Mouse (Mus musculus): ENCODE data around the gene Ly6g5c. TPM values are rescaled to one million over a fixed set of nuclear protein-coding genes. Genes with fewer than 3 reads are reported as not detected.
A peak's percentile ranks its signal among the peaks of the same experiment; 100 is the strongest.

Ly6g5c gene
- polyA plus RNA-seq, 1 experiment from 2014 or later, result not detected

- H3K27ac ChIP-seq (ENCODE audit: low read length), result no peak within 1 kb of the TSS
- WGBS (ENCODE audit: insufficient replicate concordance), result 2% methylated on average over 48 of the region's 48 CpGs
- peaks cover 26% of the 10 kb centered on the region for H3K4me1 ChIP-seq (ENCODE audit: control insufficient read depth, low read depth, low read length)
- peak; percentile 38; the same call in 1 of the 2 replicates for ATAC-seq (ENCODE audit: low read depth)
- peak within 1 kb of the TSS; percentile 64 for H3K4me2 ChIP-seq (ENCODE audit: low read depth, low read length)
- no peaks in the 10 kb centered on the region for H3K9me3 ChIP-seq (replicated peaks; ENCODE audit: control insufficient read depth, low read length)
- H3K9ac ChIP-seq (ENCODE audit: low read depth, low read length), result no peak within 1 kb of the TSS
- H3K27me3 ChIP-seq (ENCODE audit: control insufficient read depth, insufficient read depth, low read depth, low read length), result peaks cover 64% of the 10 kb centered on the region
- H3K36me3 ChIP-seq (ENCODE audit: control insufficient read depth, insufficient read depth), result no peaks in the 10 kb centered on the region
- H3K4me3 ChIP-seq (ENCODE audit: low read depth, low read length), result peak within 1 kb of the TSS; percentile 52
These were observed 42.8 kb upstream of the Ly6g5c start, which contains the start of gene Ly6g6c for GRCm38 (mm10) chr17:35064951-35065947. Gene Ly6g6c, plus strand, starts transcription at chr17:35065388.

GRCm38 (mm10) chr17:35066084-35066483 lies 42.0 kb upstream of the Ly6g5c start, which contains the start of gene Mpig6b:
Gene Mpig6b, minus strand, starts transcription at chr17:35066184.
- H3K9me3 ChIP-seq (replicated peaks; ENCODE audit: control insufficient read depth, low read length), result no peaks in the 10 kb centered on the region
- WGBS (ENCODE audit: insufficient replicate concordance), result 35% methylated on average over 10 of the region's 10 CpGs
- peak within 1 kb of the TSS; percentile 64 for H3K4me2 ChIP-seq (ENCODE audit: low read depth, low read length)
- peaks cover 19% of the 10 kb centered on the region for H3K4me1 ChIP-seq (ENCODE audit: control insufficient read depth, low read depth, low read length)
- H3K4me3 ChIP-seq (ENCODE audit: low read depth, low read length), result peak within 1 kb of the TSS; percentile 52
- no peak within 1 kb of the TSS for H3K27ac ChIP-seq (ENCODE audit: low read length)
- H3K27me3 ChIP-seq (ENCODE audit: control insufficient read depth, insufficient read depth, low read depth, low read length), result peaks cover 61% of the 10 kb centered on the region
- no peak for ATAC-seq (ENCODE audit: low read depth)
- no peaks in the 10 kb centered on the region for H3K36me3 ChIP-seq (ENCODE audit: control insufficient read depth, insufficient read depth)
- no peak within 1 kb of the TSS for H3K9ac ChIP-seq (ENCODE audit: low read depth, low read length)

DNA sequence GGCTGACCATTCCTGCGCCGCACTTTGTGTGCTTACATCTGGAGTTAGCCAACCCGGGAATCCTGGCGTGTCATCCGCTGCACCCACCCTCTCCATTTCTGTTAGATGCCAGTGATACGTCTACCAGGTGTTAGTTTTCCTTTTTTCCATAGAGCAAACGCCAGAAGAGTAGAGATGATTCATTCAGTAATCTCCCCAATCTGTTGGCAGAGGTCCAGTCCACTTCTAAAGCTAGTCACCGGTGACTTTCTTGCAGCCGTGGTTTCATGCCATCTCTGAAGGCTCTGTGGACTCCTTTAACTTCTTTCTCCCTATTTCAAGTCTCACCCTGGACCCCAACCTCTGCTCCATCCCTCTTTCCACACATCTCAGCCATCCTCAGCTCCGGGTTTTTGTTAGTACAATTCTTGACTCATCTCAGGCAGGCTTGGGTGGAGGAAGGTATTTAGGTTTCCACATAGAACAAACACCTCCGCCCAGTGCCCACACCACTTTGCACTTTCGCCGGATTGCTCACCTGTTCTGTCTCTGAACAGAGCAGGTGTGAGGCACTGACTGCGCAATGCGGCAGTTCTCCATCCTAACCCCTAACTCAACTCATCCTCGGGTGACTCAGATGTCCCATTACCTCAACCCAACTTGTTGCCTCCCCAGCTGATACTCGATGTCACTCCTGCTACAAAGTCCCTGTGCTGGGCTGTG lies 39.7 kb upstream of the Ly6g5c start:
- Histone ChIP-seq H3K4me2 (ENCODE audit: low read depth, low read length) (no peak overlapping the region), H3K9ac (ENCODE audit: low read depth, low read length) (no peak overlapping the region), H3K27ac (ENCODE audit: low read length) (no peak overlapping the region), H3K4me3 (ENCODE audit: low read depth, low read length) (no peak overlapping the region), H3K4me1 (ENCODE audit: control insufficient read depth, low read depth, low read length) (peaks cover 19% of the 10 kb centered on the region), H3K9me3 (replicated peaks; ENCODE audit: control insufficient read depth, low read length) (no peaks in the 10 kb centered on the region), H3K27me3 (ENCODE audit: control insufficient read depth, insufficient read depth, low read depth, low read length) (peaks cover 55% of the 10 kb centered on the region), H3K36me3 (ENCODE audit: control insufficient read depth, insufficient read depth) (no peaks in the 10 kb centered on the region)
- ATAC-seq (ENCODE audit: low read depth), result no peak
- WGBS (ENCODE audit: insufficient replicate concordance), result 66% methylated on average over 17 of the region's 17 CpGs

- Histone ChIP-seq H3K27ac (ENCODE audit: low read length) (no peak overlapping the region), H3K9ac (ENCODE audit: low read depth, low read length) (no peak overlapping the region)
- 41% methylated on average over 6 of the region's 6 CpGs for WGBS (ENCODE audit: insufficient replicate concordance)
These were observed 37.4 kb upstream of the Ly6g5c start for GRCm38 (mm10) chr17:35070556-35071229.

DNA sequence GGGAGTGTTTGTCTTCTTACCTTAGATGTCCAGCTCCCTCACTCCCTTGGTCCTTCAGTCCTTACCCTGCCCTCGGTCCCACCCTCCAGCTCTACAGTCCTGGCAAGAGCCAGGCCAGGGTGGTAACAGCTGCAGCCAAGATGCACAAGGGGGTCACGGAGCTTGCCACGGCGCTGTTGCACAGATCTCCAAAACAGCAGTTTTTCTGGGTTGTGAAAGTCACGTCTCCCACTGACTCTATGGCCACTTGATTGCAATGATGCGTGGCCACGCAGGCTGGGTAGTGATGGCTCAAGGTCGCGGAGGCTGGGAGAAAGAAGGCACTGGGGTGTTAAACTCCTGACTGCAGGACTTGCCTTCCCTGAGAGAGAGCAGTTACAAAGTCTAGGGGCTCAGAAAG lies 36.6 kb upstream of the Ly6g5c start:
- H3K9ac ChIP-seq (ENCODE audit: low read depth, low read length), result no peak overlapping the region
- WGBS (ENCODE audit: insufficient replicate concordance), result 70% methylated on average over 9 of the region's 9 CpGs
- no peaks in the 10 kb centered on the region; the same call in 1 of the 2 replicates for H3K4me1 ChIP-seq (ENCODE audit: control insufficient read depth, low read depth, low read length)
- no peaks in the 10 kb centered on the region for H3K9me3 ChIP-seq (replicated peaks; ENCODE audit: control insufficient read depth, low read length)
- peaks cover 24% of the 10 kb centered on the region for H3K27me3 ChIP-seq (ENCODE audit: control insufficient read depth, insufficient read depth, low read depth, low read length)
- H3K36me3 ChIP-seq (ENCODE audit: control insufficient read depth, insufficient read depth), result no peaks in the 10 kb centered on the region
- ATAC-seq (ENCODE audit: low read depth), result no peak
- no peak overlapping the region for H3K4me3 ChIP-seq (ENCODE audit: low read depth, low read length)
- no peak overlapping the region for H3K4me2 ChIP-seq (ENCODE audit: low read depth, low read length)
- no peak overlapping the region for H3K27ac ChIP-seq (ENCODE audit: low read length)

More at GRCm38 (mm10) chr17:35070556-35071229, 37.4 kb upstream of the Ly6g5c start:
- peaks cover 6% of the 10 kb centered on the region for H3K4me1 ChIP-seq (ENCODE audit: control insufficient read depth, low read depth, low read length)
- ATAC-seq (ENCODE audit: low read depth), result no peak
- H3K36me3 ChIP-seq (ENCODE audit: control insufficient read depth, insufficient read depth), result no peaks in the 10 kb centered on the region
- H3K4me2 ChIP-seq (ENCODE audit: low read depth, low read length), result no peak overlapping the region
- H3K27me3 ChIP-seq (ENCODE audit: control insufficient read depth, insufficient read depth, low read depth, low read length), result peaks cover 31% of the 10 kb centered on the region
- no peak overlapping the region for H3K4me3 ChIP-seq (ENCODE audit: low read depth, low read length)
- no peaks in the 10 kb centered on the region for H3K9me3 ChIP-seq (replicated peaks; ENCODE audit: control insufficient read depth, low read length)

- Histone ChIP-seq H3K9me3 (replicated peaks; ENCODE audit: control insufficient read depth, low read length) (no peaks in the 10 kb centered on the region), H3K36me3 (ENCODE audit: control insufficient read depth, insufficient read depth) (no peaks in the 10 kb centered on the region), H3K4me3 (ENCODE audit: low read depth, low read length) (no peak overlapping the region), H3K4me2 (ENCODE audit: low read depth, low read length) (no peak overlapping the region), H3K4me1 (ENCODE audit: control insufficient read depth, low read depth, low read length) (peaks cover 6% of the 10 kb centered on the region), H3K9ac (ENCODE audit: low read depth, low read length) (no peak overlapping the region), H3K27me3 (ENCODE audit: control insufficient read depth, insufficient read depth, low read depth, low read length) (peaks cover 6% of the 10 kb centered on the region), H3K27ac (ENCODE audit: low read length) (no peak overlapping the region)
- no peak for ATAC-seq (ENCODE audit: low read depth)
- WGBS (ENCODE audit: insufficient replicate concordance), result 17% methylated on average over 17 of the region's 17 CpGs
These were observed 34.0 kb upstream of the Ly6g5c start for GRCm38 (mm10) chr17:35074097-35074496.

DNA sequence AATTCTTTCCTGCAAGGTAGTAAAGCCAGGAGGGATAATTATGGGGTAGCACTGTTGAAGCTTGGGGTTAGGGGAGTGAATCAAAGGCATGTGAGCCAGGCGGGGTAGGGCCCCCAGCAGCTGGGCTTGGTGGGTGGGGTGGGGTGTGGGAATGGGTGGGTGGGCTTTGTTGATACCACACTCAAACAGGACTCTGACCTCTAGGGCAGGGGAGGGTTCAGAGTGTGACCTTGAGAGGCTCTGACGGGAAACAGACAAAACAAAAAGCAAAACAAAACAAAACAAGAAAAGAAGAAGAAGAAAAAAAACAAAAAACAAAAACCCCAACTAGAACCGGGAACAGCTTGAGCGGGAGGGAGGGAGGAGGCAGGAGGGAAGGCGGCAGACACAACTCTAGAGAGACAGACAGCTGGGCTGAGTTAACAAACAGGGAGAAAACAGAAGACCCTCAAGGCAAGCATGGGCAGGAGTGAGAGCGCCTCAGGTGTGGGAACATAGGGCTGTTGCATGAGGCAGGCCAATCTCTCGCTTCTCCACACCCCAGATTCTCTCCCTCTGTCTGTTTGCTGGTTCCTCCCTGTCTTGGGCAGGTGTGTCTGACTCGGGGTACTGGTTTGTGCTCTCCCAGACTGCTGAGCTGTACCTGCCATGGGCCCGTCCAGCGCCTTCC lies 31.4 kb upstream of the Ly6g5c start, which contains the start of gene Ly6g6e:
Gene Ly6g6e, plus strand, starts transcription at position 396 of the 670 bp plus-strand sequence.
- Histone ChIP-seq H3K9ac (ENCODE audit: low read depth, low read length) (no peak within 1 kb of the TSS), H3K36me3 (ENCODE audit: control insufficient read depth, insufficient read depth) (no peaks in the 10 kb centered on the region), H3K9me3 (replicated peaks; ENCODE audit: control insufficient read depth, low read length) (no peaks in the 10 kb centered on the region), H3K27me3 (ENCODE audit: control insufficient read depth, insufficient read depth, low read depth, low read length) (peaks cover 6% of the 10 kb centered on the region), H3K4me1 (ENCODE audit: control insufficient read depth, low read depth, low read length) (peaks cover 23% of the 10 kb centered on the region), H3K27ac (ENCODE audit: low read length) (no peak within 1 kb of the TSS), H3K4me2 (ENCODE audit: low read depth, low read length) (peak within 1 kb of the TSS; percentile 33), H3K4me3 (ENCODE audit: low read depth, low read length) (no peak within 1 kb of the TSS)
- 40% methylated on average over 10 of the region's 10 CpGs for WGBS (ENCODE audit: insufficient replicate concordance)
- no peak for ATAC-seq (ENCODE audit: low read depth)

DNA sequence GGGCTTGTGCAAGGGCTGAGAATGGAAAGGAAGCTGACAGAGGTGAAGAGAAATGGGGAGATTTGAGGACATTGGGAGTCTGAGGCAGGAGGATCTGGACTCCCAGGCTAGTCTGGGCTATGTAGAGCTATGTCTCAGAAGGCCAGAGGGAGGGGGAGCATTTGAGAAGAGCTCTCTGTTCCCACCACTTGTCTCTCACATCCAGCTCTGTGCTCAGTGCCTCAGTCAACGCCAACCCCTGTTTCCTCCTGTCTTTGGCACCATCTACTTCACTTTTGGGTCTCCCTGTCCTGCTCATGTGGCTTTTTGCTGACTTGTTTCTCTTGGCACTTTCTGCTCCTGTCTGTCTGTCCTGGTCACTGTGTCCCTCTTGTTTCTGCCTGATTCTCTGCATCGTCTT lies 30.8 kb upstream of the Ly6g5c start:
- H3K4me2 ChIP-seq (ENCODE audit: low read depth, low read length), result peak overlapping the region; percentile 33; the same call in 1 of the 2 replicates
- 27% methylated on average over 2 of the region's 2 CpGs for whole genome bisulfite sequencing (ENCODE audit: insufficient replicate concordance)

More for the DNA sequence above, 30.8 kb upstream of the Ly6g5c start:
- Histone ChIP-seq H3K9ac (ENCODE audit: low read depth, low read length) (no peak overlapping the region), H3K4me1 (ENCODE audit: control insufficient read depth, low read depth, low read length) (peaks cover 23% of the 10 kb centered on the region), H3K4me3 (ENCODE audit: low read depth, low read length) (no peak overlapping the region), H3K27me3 (ENCODE audit: control insufficient read depth, insufficient read depth, low read depth, low read length) (peaks cover 6% of the 10 kb centered on the region), H3K36me3 (ENCODE audit: control insufficient read depth, insufficient read depth) (no peaks in the 10 kb centered on the region), H3K27ac (ENCODE audit: low read length) (no peak overlapping the region), H3K9me3 (replicated peaks; ENCODE audit: control insufficient read depth, low read length) (no peaks in the 10 kb centered on the region)
- ATAC-seq (ENCODE audit: low read depth), result no peak
